Mouse (Mus musculus) liver, embryonic 14.5 days (tissue): ENCODE results near the gene Syne1.

ENCODE experiments used
- CTCF ChIP-seq: IDR thresholded peaks from 2 replicates; pipeline ENCODE4 v1.5.1; 2016; ENCODE audit warnings: antibody characterized with exemption, low read depth, control low read depth
- EP300 ChIP-seq: IDR thresholded peaks from 2 replicates; pipeline ENCODE4 v1.6.1; 2016; ENCODE audit warnings: antibody characterized with exemption, low read depth

DNA sequence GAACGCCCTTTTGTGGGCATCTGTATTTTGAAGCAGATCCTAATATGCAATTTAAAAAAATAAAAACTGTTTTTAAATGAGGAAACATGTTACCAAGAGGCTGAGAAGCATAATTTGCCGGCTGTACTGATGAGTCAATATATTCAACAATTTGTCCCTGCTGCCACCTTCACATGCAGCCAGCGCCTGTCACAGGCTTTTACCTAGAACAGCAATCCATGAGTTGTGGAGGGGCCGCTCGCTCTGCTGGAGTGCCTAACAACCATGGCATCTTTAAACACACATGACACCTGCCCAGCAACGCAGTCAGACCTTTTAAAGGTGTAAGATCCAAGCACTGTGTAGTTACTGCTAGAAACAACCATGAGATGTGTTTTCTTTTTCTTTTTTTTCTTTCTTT lies 183.0 kb downstream of the Syne1 start:
- no peak for TF ChIP-seq CTCF
- no peak for TF ChIP-seq EP300
